Mouse (Mus musculus): ENCODE measurements around the gene Mrps27. TPM values are rescaled to one million over a fixed set of nuclear protein-coding genes. Genes with fewer than 3 reads are reported as not detected.
A peak's percentile ranks its signal among the peaks of the same experiment; 100 is the strongest.

The Mrps27 gene
- total and polyA plus RNA-seq, 2 experiments from 2014 or later = 17.5 to 41.7 TPM

DNA sequence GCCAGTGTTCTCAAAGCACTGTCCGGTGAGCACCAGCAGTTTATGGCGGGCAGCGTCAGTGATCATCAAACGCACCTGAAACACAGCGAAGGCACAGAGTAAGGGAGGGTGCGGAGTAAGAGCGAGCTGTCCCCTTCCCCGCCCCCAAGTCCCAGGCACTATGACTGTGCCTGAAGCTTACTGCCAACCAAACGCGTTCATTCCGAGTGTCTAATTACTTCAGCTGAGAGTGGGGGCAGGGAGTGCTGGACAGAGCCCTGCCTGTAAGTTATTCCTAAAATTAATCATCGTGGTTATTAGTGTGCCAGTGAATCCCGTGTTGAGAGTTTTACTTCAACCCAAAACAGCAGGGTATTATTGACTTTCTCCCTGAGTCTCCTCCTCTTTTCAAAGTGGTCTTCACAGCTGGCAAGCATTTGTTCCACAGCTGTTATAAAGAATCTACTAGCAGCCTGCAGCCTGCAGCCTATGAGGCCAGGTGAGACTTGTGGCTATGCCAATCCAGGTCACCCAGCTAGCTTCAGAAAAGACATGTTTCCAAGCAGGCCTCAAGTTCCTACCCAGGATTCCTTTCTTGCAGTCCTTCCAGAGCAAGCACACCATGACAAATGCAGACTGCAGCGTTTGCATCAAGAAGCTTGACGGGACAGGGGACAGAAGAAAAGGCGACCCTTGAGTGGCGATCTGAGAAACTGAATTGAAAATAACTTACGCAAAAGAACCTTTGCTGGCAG, 97.3 kb downstream of the Mrps27 start:
- no peaks in the 10 kb centered on the region for H3K27me3 ChIP-seq (ENCODE audit: insufficient read depth, low read length)
- peaks cover 29% of the 10 kb centered on the region for H3K4me1 ChIP-seq (ENCODE audit: insufficient read depth, low read length)
- H3K4me3 ChIP-seq (ENCODE audit: low read length) = no peak overlapping the region
- no peak for TF ChIP-seq CTCF (IDR thresholded peaks at IDR 0.05; ENCODE audit: low read depth)
- H3K4me2 ChIP-seq (ENCODE audit: low read depth, low read length) = no peak overlapping the region
- no peak overlapping the region for H3K27ac ChIP-seq
- no peak overlapping the region for H3K9ac ChIP-seq (replicated peaks; ENCODE audit: low read length)
- H3K36me3 ChIP-seq (ENCODE audit: insufficient read depth, low read length) = peaks cover 23% of the 10 kb centered on the region
- no peaks in the 10 kb centered on the region for H3K9me3 ChIP-seq (ENCODE audit: low read length)
- ATAC-seq (no peak), DNase-seq (ENCODE audit: low spot score) (no peak)
- 35% methylated on average over 18 of the region's 18 CpGs for WGBS

DNA sequence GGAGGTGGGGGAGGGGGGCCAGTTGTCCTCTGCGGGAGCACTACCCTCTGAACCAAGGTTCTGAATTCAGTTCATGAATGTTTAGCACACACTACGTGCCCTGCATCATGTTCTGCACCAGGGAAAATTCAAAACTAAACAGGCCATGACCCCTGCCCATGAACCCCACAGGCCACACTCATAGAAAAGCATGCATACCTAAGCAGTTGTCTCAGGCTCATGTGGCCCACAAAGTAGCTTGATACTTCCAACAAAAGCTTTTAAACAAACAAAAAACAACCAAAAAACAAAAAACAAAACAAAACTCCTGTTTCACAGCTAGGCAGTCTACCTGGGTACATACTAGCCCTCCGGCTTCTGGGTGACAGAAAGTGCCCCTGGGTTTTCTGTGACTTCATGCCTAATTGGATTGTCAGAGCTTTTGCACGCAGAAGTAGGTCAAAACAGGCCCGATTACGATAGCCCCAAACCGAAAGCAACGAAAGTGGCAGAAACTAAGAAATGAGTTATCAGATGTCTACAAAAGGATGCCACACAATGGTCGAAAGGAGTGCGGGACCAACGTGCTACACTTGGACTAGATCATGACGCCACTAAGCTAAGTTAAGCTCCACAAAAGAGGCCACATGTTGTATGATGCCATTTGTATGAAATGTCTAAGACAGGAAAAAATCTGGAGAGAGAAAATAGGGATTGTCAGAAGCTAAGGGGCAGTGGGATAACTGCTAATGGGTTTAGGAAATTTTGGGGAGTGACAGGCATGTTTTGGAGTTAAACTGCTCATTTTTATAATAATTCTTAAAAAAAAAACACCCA, 98.1 kb downstream of the Mrps27 start:
- ATAC-seq (no peak), DNase-seq (ENCODE audit: low spot score) (no peak)
- Histone ChIP-seq H3K4me2 (ENCODE audit: low read depth, low read length) (no peak overlapping the region), H3K36me3 (ENCODE audit: insufficient read depth, low read length) (peaks cover 18% of the 10 kb centered on the region), H3K4me1 (ENCODE audit: insufficient read depth, low read length) (peaks cover 37% of the 10 kb centered on the region), H3K9ac (replicated peaks; ENCODE audit: low read length) (no peak overlapping the region), H3K27ac (no peak overlapping the region; the same call in 1 of the 2 replicates), H3K27me3 (ENCODE audit: insufficient read depth, low read length) (no peaks in the 10 kb centered on the region), H3K9me3 (ENCODE audit: low read length) (no peaks in the 10 kb centered on the region), H3K4me3 (ENCODE audit: low read length) (no peak overlapping the region)
- WGBS = 28% methylated on average over 12 of the region's 12 CpGs
- no peak for TF ChIP-seq CTCF (IDR thresholded peaks at IDR 0.05; ENCODE audit: low read depth)

DNA sequence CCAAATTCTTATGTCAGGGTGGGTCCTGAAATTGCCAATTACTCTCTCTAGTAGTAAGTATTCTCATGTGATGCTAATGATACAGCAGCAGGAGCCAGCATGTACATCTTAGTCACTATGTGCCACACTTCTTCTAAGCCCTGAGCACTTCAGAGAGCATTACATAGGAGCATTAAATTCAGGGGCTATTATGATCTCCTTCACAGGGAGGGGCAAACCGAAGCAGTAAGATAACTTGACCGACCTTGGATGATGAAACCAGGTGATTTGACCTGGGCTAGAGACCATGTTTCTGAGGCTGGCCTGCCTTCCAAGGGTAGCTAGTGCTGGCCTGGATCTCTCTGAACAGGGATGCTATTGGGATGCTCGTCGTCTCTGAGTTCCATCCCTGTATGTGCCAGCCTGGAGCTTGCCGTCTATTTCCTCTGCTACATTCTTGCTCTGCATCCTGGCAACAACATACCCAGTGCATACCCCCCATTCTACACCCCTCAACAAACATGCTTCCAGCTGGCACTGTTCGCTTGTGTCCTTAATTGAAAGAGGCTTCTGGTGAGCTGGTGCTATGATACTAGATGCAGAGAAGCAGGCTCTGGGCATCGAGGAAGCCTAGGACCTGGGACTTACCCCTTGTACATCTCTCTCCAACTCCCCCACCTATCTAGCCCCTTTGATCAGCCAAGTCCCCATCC, 99.0 kb downstream of the Mrps27 start:
- H3K9me3 ChIP-seq (ENCODE audit: low read length) = no peaks in the 10 kb centered on the region
- peak overlapping the region; percentile 65 for H3K27ac ChIP-seq
- H3K36me3 ChIP-seq (ENCODE audit: insufficient read depth, low read length) = peaks cover 17% of the 10 kb centered on the region
- no peak overlapping the region for H3K9ac ChIP-seq (replicated peaks; ENCODE audit: low read length)
- peaks cover 40% of the 10 kb centered on the region for H3K4me1 ChIP-seq (ENCODE audit: insufficient read depth, low read length)
- WGBS = 7% methylated on average over 7 of the region's 7 CpGs
- H3K4me2 ChIP-seq (ENCODE audit: low read depth, low read length) = peak overlapping the region; percentile 30
- ATAC-seq (peak; percentile 67), DNase-seq (ENCODE audit: low spot score) (peak; percentile 73)
- no peaks in the 10 kb centered on the region for H3K27me3 ChIP-seq (ENCODE audit: insufficient read depth, low read length)
- TF ChIP-seq CTCF (IDR thresholded peaks at IDR 0.05; ENCODE audit: low read depth) = no peak
- H3K4me3 ChIP-seq (ENCODE audit: low read length) = no peak overlapping the region

DNA sequence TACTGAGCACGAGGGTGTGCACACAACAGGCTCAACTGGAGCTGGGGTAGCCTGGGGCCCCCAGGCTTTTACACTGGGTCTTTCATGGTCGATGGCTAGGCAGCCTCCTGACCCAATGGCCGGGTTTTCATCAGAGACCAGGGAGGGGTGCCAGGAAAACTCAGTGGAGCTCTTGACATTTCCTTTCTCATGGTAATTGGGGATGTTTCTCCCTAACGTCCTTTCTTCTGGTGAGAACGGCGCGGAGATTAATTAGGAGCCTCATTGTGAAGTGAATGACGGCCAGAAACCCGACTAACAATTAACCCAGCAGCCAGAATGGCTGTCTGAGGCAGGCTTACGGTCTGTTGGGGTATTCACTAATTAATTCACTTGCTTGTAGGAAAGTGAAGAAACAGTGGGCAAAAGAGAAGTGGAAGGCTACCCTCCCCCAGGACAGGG, 99.9 kb downstream of the Mrps27 start:
- Histone ChIP-seq H3K27me3 (ENCODE audit: insufficient read depth, low read length) (no peaks in the 10 kb centered on the region), H3K27ac (peak overlapping the region; percentile 65), H3K4me3 (ENCODE audit: low read length) (no peak overlapping the region), H3K36me3 (ENCODE audit: insufficient read depth, low read length) (peaks cover 17% of the 10 kb centered on the region), H3K9ac (replicated peaks; ENCODE audit: low read length) (peak overlapping the region; percentile 4; the same call in 1 of the 2 replicates), H3K4me2 (ENCODE audit: low read depth, low read length) (peak overlapping the region; percentile 30), H3K9me3 (ENCODE audit: low read length) (no peaks in the 10 kb centered on the region), H3K4me1 (ENCODE audit: insufficient read depth, low read length) (peaks cover 48% of the 10 kb centered on the region)
- 7% methylated on average over 10 of the region's 10 CpGs for WGBS
- peak; percentile 82 for ATAC-seq
- no peak for TF ChIP-seq CTCF (IDR thresholded peaks at IDR 0.05; ENCODE audit: low read depth)
- DNase-seq (ENCODE audit: low spot score) = peak; percentile 89

DNA sequence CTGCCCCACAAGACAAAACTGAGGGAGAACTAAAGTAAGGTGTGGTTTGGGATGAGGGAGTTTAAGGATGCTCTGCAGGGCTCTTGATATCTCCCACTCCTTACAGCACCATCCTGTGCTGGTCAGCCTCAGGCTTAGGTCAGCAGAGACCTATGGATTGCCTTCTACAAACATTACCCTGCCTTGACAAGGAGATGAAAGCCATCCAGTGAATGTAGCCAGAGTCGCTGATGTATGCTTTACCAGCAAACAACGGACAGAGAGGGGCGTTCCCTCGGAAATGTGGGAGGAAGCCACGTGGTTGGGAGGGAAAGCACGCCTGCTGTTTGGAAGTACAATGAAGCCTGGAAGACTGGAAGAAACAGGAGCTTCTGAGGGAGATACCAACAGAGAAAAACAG, 100.3 kb downstream of the Mrps27 start:
- Histone ChIP-seq H3K9ac (replicated peaks; ENCODE audit: low read length) (peak overlapping the region; percentile 4; the same call in 1 of the 2 replicates), H3K4me2 (ENCODE audit: low read depth, low read length) (peak overlapping the region; percentile 30), H3K4me3 (ENCODE audit: low read length) (no peak overlapping the region), H3K27ac (peak overlapping the region; percentile 65), H3K9me3 (ENCODE audit: low read length) (no peaks in the 10 kb centered on the region), H3K36me3 (ENCODE audit: insufficient read depth, low read length) (peaks cover 17% of the 10 kb centered on the region), H3K4me1 (ENCODE audit: insufficient read depth, low read length) (peaks cover 48% of the 10 kb centered on the region), H3K27me3 (ENCODE audit: insufficient read depth, low read length) (no peaks in the 10 kb centered on the region)
- DNase-seq (ENCODE audit: low spot score) (peak; percentile 54), ATAC-seq (no peak)
- TF ChIP-seq CTCF (IDR thresholded peaks at IDR 0.05; ENCODE audit: low read depth) = no peak
- WGBS = 3% methylated on average over 6 of the region's 6 CpGs

DNA sequence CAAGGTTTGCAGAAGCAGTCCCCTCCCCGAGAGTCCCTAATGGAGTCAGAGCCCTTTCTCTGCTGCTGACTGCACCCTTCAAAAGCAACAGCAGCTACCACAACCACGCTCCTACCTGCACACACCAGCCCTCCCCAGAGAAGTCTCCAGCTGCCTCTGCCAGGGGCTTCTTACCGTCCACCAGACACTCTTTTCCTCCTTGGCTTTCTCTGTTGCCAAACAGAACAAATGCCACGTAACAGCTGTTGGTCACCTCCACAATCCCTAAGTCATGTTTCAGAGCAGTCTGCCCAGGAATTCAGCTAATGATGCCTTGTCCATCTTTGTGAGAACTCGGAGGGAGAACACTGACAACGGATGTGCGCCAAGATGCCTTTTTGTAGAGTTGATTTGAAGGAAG, 102.4 kb downstream of the Mrps27 start:
- Histone ChIP-seq H3K27ac (peak overlapping the region; percentile 36; the same call in 1 of the 2 replicates), H3K36me3 (ENCODE audit: insufficient read depth, low read length) (no peaks in the 10 kb centered on the region), H3K9me3 (ENCODE audit: low read length) (no peaks in the 10 kb centered on the region), H3K27me3 (ENCODE audit: insufficient read depth, low read length) (no peaks in the 10 kb centered on the region), H3K4me1 (ENCODE audit: insufficient read depth, low read length) (peaks cover 58% of the 10 kb centered on the region), H3K9ac (replicated peaks; ENCODE audit: low read length) (no peak overlapping the region), H3K4me2 (ENCODE audit: low read depth, low read length) (peak overlapping the region; percentile 31; the same call in 1 of the 2 replicates), H3K4me3 (ENCODE audit: low read length) (no peak overlapping the region)
- DNase-seq (ENCODE audit: low spot score) = no peak
- no peak for ATAC-seq
- no peak for TF ChIP-seq CTCF (IDR thresholded peaks at IDR 0.05; ENCODE audit: low read depth)
- 26% methylated on average over 7 of the region's 7 CpGs for WGBS

Data from hindbrain, postnatal 0 days (tissue).